Mouse (Mus musculus): ENCODE measurements at regions not wholly inside any gene's neighbourhood (a gene's known extent, or its start where the extent isn't known, plus 50 kb on each side); places are given as distances from the start of the nearest gene placed in this dataset.

GRCm38 (mm10) chr4:95160912-95161669 lies 109.1 kb upstream of the Jun start:
- Histone ChIP-seq H3K4me3 (replicated peaks in 1 of 3; ENCODE audit: low read depth in 2 of 3, low read length in 2 of 3, poor library complexity in 1 of 3) (peak overlapping the region; percentile 51 to 58 (median 56)), H3K27me3 (replicated peaks) (no peaks in the 10 kb centered on the region), H3K4me1 (ENCODE audit: control insufficient read depth in 1 of 2, insufficient read depth in 2 of 2) (peaks cover 12 to 54% of the 10 kb centered on the region in 2 experiments), H3K79me2 (replicated peaks; ENCODE audit: control insufficient read depth, extremely low read depth, insufficient read depth, poor library complexity, severe bottlenecking) (no peaks in the 10 kb centered on the region), H3K36me3 (replicated peaks in 1 of 2; ENCODE audit: control insufficient read depth in 1 of 2, insufficient read depth in 1 of 2, low read length in 1 of 2) (no peaks in the 10 kb centered on the region), H3K9me3 (replicated peaks; ENCODE audit: low read length) (no peaks in the 10 kb centered on the region), H3K9ac (ENCODE audit: insufficient read depth, low read depth) (peak overlapping the region; percentile 62), H3K27ac (ENCODE audit: insufficient read depth, low read depth) (peak overlapping the region; percentile 72), H3K4me2 (ENCODE audit: insufficient read depth, low read depth, poor library complexity, severe bottlenecking) (peak overlapping the region; percentile 85)
- peak; percentile 75 for DNase-seq (ENCODE audit: extremely low read depth)
- dilution Hi-C loops (cut with MboI; ENCODE audit: extremely low pct_ligation_motif_present, extremely low pct_unique_long_range_greater_than_20kb, low sequenced_read_pairs): no loop called here
- peak; percentile 49; the same call in 1 of the 2 replicates for TF ChIP-seq NELFE (IDR thresholded peaks at IDR 0.05; ENCODE audit: low read depth, low read length)
- peak; percentile 65; the same call in 1 of the 2 replicates for TF ChIP-seq TBP (conservative IDR thresholded peaks at IDR 0.05; ENCODE audit: low read depth, low read length)
- peak; percentile 50; the same call in 1 of the 2 replicates for TF ChIP-seq UBTF (IDR thresholded peaks at IDR 0.05; ENCODE audit: low read depth, low read length)
- TF ChIP-seq USF1 (IDR thresholded peaks at IDR 0.05; ENCODE audit: low read depth, low read length): no peak
- peak; percentile 71 for TF ChIP-seq NRF1 (IDR thresholded peaks at IDR 0.05; ENCODE audit: low read depth, low read length)
- TF ChIP-seq ETS1 (conservative IDR thresholded peaks at IDR 0.05; ENCODE audit: low read depth, low read length): 0 out of 2 replicates have a peak, but pooled peaks have one; percentile 10
- TF ChIP-seq JUND (conservative IDR thresholded peaks at IDR 0.05; ENCODE audit: low read depth, low read length): no peak
- TF ChIP-seq EP300 (IDR thresholded peaks at IDR 0.05; ENCODE audit: low read length): no peak
- TF ChIP-seq ZMIZ1 (IDR thresholded peaks at IDR 0.05; ENCODE audit: low read depth, low read length): peak; percentile 68
- TF ChIP-seq MXI1 (IDR thresholded peaks at IDR 0.05; ENCODE audit: low read depth, low read length): peak; percentile 58; the same call in 1 of the 2 replicates
- no peak for TF ChIP-seq MAX (IDR thresholded peaks at IDR 0.05; ENCODE audit: low read length)
- TF ChIP-seq ZNF384 (IDR thresholded peaks at IDR 0.05; ENCODE audit: low read depth, low read length): no peak
- peak; percentile 76 for TF ChIP-seq POLR2A (IDR thresholded peaks at IDR 0.05; ENCODE audit: low read depth, low read length)
- TF ChIP-seq CTCF (conservative IDR thresholded peaks at IDR 0.05 in 1 of 2, IDR thresholded peaks at IDR 0.05 in 1 of 2; ENCODE audit: low read depth in 2 of 2, low read length in 2 of 2): peak; percentile 44
- TF ChIP-seq TCF12 (IDR thresholded peaks at IDR 0.05; ENCODE audit: low read depth, low read length): peak; percentile 79
- peak; percentile 71 for TF ChIP-seq IRF4 (IDR thresholded peaks at IDR 0.05; ENCODE audit: low read depth, low read length)
- TF ChIP-seq MEF2A (IDR thresholded peaks at IDR 0.05; ENCODE audit: borderline replicate concordance, low read depth, low read length): peak; percentile 58
- no peak for TF ChIP-seq CHD2 (IDR thresholded peaks at IDR 0.05; ENCODE audit: low read length)
- in situ Hi-C loops (cut with MboI; ENCODE audit: low pct_ligation_motif_present, low pct_unique_long_range_greater_than_20kb, low sequenced_read_pairs): loop anchor here (10.0 to 25.0 kb wide), 2 partner anchors 106 to 401 kb away; partner anchors contain the start of genes Fggy and Jun

DNA sequence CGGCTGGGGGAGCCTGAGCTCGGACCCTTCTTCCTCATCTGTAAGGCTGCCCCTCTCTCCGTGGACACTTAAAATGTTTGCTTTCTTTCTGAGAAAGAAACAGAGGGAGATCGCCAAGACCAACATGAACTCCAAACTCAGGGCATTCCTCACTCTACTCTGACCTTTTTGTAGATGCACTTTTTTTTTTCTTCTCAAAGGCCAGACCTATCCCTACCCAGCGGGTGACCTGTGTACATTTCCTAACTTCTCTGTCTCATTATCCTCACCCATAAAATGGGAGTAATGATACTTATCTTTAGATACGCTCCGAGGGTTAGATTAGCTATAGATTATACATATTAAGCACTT lies 109.6 kb upstream of the Jun start:
- peak; percentile 22 for DNase-seq (ENCODE audit: extremely low read depth)
- no peak for TF ChIP-seq MAFK (IDR thresholded peaks at IDR 0.05; ENCODE audit: insufficient replicate concordance, low read length)
- peak; percentile 34; the same call in 1 of the 2 replicates for TF ChIP-seq ZNF384 (IDR thresholded peaks at IDR 0.05; ENCODE audit: low read depth, low read length)
- TF ChIP-seq CHD1 (IDR thresholded peaks at IDR 0.05; ENCODE audit: low read depth, low read length): 0 out of 2 replicates have a peak, but pooled peaks have one; percentile 42
- no peaks in the 10 kb centered on the region for H3K36me3 ChIP-seq (replicated peaks in 1 of 2; ENCODE audit: control insufficient read depth in 1 of 2, insufficient read depth in 1 of 2, low read length in 1 of 2)
- dilution Hi-C loops (cut with MboI; ENCODE audit: extremely low pct_ligation_motif_present, extremely low pct_unique_long_range_greater_than_20kb, low sequenced_read_pairs): no loop called here
- peaks cover 11 to 54% of the 10 kb centered on the region in 2 experiments for H3K4me1 ChIP-seq (ENCODE audit: control insufficient read depth in 1 of 2, insufficient read depth in 2 of 2)
- no peaks in the 10 kb centered on the region for H3K9me3 ChIP-seq (replicated peaks; ENCODE audit: low read length)
- H3K9ac ChIP-seq (ENCODE audit: insufficient read depth, low read depth): peak overlapping the region; percentile 62
- no peaks in the 10 kb centered on the region for H3K27me3 ChIP-seq (replicated peaks)
- H3K27ac ChIP-seq (ENCODE audit: insufficient read depth, low read depth): peak overlapping the region; percentile 72
- H3K79me2 ChIP-seq (replicated peaks; ENCODE audit: control insufficient read depth, extremely low read depth, insufficient read depth, poor library complexity, severe bottlenecking): no peaks in the 10 kb centered on the region
- peak overlapping the region; percentile 51 to 58 (median 56) for H3K4me3 ChIP-seq (replicated peaks in 1 of 3; ENCODE audit: low read depth in 2 of 3, low read length in 2 of 3, poor library complexity in 1 of 3)
- H3K4me2 ChIP-seq (ENCODE audit: insufficient read depth, low read depth, poor library complexity, severe bottlenecking): peak overlapping the region; percentile 85
- in situ Hi-C loops (cut with MboI; ENCODE audit: low pct_ligation_motif_present, low pct_unique_long_range_greater_than_20kb, low sequenced_read_pairs): loop anchor here (10.0 to 25.0 kb wide), 2 partner anchors 107 to 401 kb away; partner anchors contain the start of genes Fggy and Jun
